Mouse (Mus musculus): Measurements from ENCODE around the gene Med25. TPM values are rescaled to one million over a fixed set of nuclear protein-coding genes. Genes with fewer than 3 reads are reported as not detected.

Med25 gene
- total RNA-seq, 2 experiments from 2014 or later, result 54.0 to 57.5 TPM

Small RNAs within 50 kb of the gene (microRNA-seq; reads per million reads assigned to microRNA genes)
- gene Mir707, result 0 reads per million in 2 experiments

Other genes starting within 250 kb of the Med25 start
- gene Myh14, start 221.9 kb downstream of the Med25 start, total RNA-seq (2021), result 10 to 100 TPM; 22.5 to 29.7 TPM
- gene Izumo2, start 184.0 kb downstream of the Med25 start, total RNA-seq (2021), result not detected
- gene Vrk3, start 144.3 kb downstream of the Med25 start, total RNA-seq (2021), result 10 to 100 TPM; 16.1 to 18.6 TPM
- not detected for gene Zfp473, start 141.7 kb downstream of the Med25 start, total RNA-seq (2021)
- gene Nup62, start 76.6 kb downstream of the Med25 start, total RNA-seq (2021), result 10 to 100 TPM; 19.6 to 20.0 TPM
- 1 to 10 TPM; 1.0 to 6.4 TPM for gene Il4i1, start 76.3 kb downstream of the Med25 start, total RNA-seq (2021)
- gene Atf5, start 76.1 kb downstream of the Med25 start, total RNA-seq (2021), result 10 to 100 TPM; 55.2 to 69.3 TPM
- 100 to 1,000 TPM; 111 to 122 TPM for gene Akt1s1, start 43.7 kb downstream of the Med25 start, total RNA-seq (2021)
- 10 to 100 TPM; 42.4 to 53.4 TPM for gene Tbc1d17, start 43.6 kb downstream of the Med25 start, total RNA-seq (2021)
- gene Pnkp, start 35.6 kb downstream of the Med25 start, total RNA-seq (2021), result 10 to 100 TPM; 14.9 to 18.7 TPM
- gene Ptov1, start 22.9 kb downstream of the Med25 start, total RNA-seq (2021), result 100 to 1,000 TPM; 129 to 153 TPM
- 10 to 100 TPM; 17.3 to 18.1 TPM for gene Fuz, start 3.4 kb upstream of the Med25 start, total RNA-seq (2021)
- 10 to 100 TPM; 55.0 to 56.3 TPM for gene Ap2a1, start 36.8 kb upstream of the Med25 start, total RNA-seq (2021)
- not detected for gene Tsks, start 50.5 kb upstream of the Med25 start, total RNA-seq (2021)
- 1 to 10 TPM; 1.2 to 1.8 TPM for gene Cpt1c, start 82.1 kb upstream of the Med25 start, total RNA-seq (2021)
- 100 to 1,000 TPM; 105 to 123 TPM for gene Prmt1, start 93.9 kb upstream of the Med25 start, total RNA-seq (2021)
- 10 to 100 TPM; 18.3 to 20.3 TPM for gene Irf3, start 104.9 kb upstream of the Med25 start, total RNA-seq (2021)
- gene Bcl2l12, start 106.0 kb upstream of the Med25 start, total RNA-seq (2021), result 1 to 10 TPM; 8.0 to 8.9 TPM
- 10 to 100 TPM; 36.9 to 40.2 TPM for gene Scaf1, start 123.7 kb upstream of the Med25 start, total RNA-seq (2021)
- 10 to 100 TPM; 20.6 to 21.8 TPM for gene Rras, start 125.2 kb upstream of the Med25 start, total RNA-seq (2021)
- 10 to 100 TPM; 11.3 to 14.1 TPM for gene Prr12, start 160.2 kb upstream of the Med25 start, total RNA-seq (2021)
- gene Nosip, start 169.7 kb upstream of the Med25 start, total RNA-seq (2021), result 10 to 100 TPM; 29.0 to 30.8 TPM
- gene Prrg2, start 170.0 kb upstream of the Med25 start, total RNA-seq (2021), result 1 to 10 TPM; 8.0 to 8.8 TPM
- gene Rcn3, start 199.5 kb upstream of the Med25 start, total RNA-seq (2021), result 10 to 100 TPM; 17.3 to 20.9 TPM
- 10 to 100 TPM; 39.2 to 40.0 TPM for gene Fcgrt, start 211.1 kb upstream of the Med25 start, total RNA-seq (2021)
- gene Rps11, start 231.7 kb upstream of the Med25 start, total RNA-seq (2021), result 100 to 1,000 TPM; 388 to 460 TPM
- 100 to 1,000 TPM; 488 to 598 TPM for gene Rpl13a, start 236.0 kb upstream of the Med25 start, total RNA-seq (2021)
- not detected for gene Gm45713, start 243.5 kb upstream of the Med25 start, total RNA-seq (2021)
- gene Flt3l, start 243.7 kb upstream of the Med25 start, total RNA-seq (2021), result 1 to 10 TPM; 2.8 to 4.0 TPM